Mouse (Mus musculus) heart, postnatal 10 days (tissue): ENCODE measurements around the gene Fam198b. TPM values are rescaled to one million over a fixed set of nuclear protein-coding genes. Genes with fewer than 3 reads are reported as not detected.

Experiments used
- DNase-seq, 2 experiments: peaks; one replicate each; pipeline ENCODE4 v3.0.0; 2021
- intact Hi-C: fragments of 180-260 bp; cut with DNase I; formaldehyde crosslinking; loops from one replicate; pipeline ENCODE4 v1.15.1; 2025
- total RNA-seq, 2 experiments: library from RNA; stranded (reverse); gene quantifications; 2 replicates each; pipeline ENCODE4 v1.2.3; 2021

Fam198b gene
- 10 to 100 TPM; 73.6 to 85.2 TPM for total RNA-seq

DNA sequence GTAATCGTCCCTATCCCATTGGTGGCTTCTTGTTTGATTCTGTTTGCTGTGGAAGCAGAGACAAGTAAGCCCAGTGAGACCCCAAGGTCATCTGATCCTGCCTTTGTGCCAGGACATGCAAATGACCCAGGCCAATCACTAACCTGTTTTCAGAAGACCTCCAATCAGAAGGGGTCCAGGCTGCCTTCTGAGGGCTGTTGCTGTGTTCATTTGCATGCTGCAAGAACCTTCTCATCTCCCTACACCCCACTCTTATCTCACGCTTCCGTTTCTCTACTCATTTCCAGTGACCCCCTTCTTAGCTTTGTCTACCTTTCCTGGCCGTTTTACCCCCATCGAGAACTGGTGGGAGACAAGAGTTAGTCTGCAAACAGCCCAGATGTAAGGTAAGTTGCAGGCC lies at the start of gene Fam198b:
Fam198b (plus strand) TSS at position 229 of the 400 bp plus-strand sequence.
- intact Hi-C loops, result loop anchor here (2.0 kb wide), 1 partner anchor 64 kb away; no protein-coding TSS in a partner anchor
- DNase-seq, result peak in 1 of 2 experiments; percentile 20

DNA sequence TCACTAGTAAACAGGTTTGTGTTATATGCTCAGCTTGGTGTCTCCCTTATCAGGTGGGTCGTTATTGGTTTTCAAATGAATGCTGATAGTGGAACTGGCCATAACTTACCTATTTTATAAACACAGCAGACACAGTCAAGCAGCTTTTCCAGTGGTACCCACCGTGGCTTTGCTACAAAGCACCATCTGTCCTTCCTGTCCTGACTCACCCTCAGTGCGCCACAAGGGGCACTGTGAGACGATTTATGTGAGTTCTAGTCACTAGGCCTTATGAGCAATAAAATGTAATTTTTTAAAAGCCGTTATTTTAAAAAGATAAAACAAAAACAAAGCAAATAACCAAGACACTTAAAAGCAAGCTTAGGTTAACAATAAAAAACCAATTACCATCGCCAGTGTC lies 45.6 kb upstream of the Fam198b start:
- intact Hi-C loops, result no loop called here
- DNase-seq, result no peak

DNA sequence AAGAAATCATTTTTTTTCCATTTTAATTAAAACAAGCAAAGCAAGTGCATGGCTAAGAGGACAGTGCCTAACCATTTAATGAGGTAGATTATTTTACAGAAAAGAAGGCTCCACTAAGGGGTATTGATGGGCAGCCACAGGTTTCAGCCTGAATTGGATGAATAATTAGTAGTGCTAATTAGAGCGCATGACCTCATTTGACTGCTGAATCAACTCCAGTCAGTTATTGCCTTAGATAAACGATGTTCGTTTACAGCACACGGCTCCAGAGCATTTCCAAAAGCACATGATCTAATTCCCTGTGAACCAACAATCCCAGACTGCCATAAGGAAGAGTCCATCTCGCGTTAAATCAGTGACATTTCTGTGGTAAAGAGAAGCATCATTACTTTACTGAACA lies 42.9 kb upstream of the Fam198b start:
- intact Hi-C loops, result no loop called here
- DNase-seq, result no peak

DNA sequence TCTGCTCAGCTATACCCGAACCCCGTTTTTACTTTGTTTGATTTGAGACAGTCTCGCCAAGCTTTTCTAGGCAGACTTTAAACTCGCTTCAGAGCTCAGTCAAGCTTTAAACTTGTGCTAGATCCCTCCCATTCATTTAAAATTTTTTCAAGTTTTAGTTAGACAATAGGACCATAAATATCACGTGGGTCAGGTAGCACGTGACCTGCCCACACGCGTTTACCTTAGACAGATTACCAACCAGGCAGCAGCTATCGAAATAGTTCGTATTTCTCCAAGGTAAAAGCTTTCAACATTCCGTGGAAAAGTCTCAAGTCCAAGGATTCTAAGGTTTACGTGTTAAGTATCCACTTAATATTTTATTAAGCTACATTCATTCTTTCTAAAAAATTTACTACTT lies 42.2 kb upstream of the Fam198b start:
- intact Hi-C loops, result no loop called here
- peak; percentile 49 to 68 for DNase-seq

DNA sequence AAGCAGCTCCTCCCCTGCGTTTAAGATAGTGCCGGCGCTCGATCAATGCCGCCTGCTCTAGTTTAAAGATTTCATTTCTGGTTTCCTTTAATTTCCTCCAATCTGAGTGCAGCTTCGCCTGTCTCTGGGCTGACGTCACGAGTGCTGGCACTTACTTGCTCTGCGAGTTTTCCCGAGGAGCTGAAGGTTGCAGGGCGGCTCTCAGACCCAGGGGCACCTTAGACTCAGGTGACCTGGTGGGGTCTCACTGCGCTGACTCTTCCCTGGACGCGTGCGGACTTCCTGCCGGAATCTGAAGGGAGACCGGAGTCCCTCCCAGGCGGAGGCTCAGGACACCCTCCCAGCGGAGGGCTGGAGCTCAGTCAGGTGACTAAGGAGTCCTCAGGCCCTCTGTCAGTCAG lies 41.7 kb upstream of the Fam198b start:
- intact Hi-C loops, result no loop called here
- DNase-seq, result peak; percentile 78 to 81

DNA sequence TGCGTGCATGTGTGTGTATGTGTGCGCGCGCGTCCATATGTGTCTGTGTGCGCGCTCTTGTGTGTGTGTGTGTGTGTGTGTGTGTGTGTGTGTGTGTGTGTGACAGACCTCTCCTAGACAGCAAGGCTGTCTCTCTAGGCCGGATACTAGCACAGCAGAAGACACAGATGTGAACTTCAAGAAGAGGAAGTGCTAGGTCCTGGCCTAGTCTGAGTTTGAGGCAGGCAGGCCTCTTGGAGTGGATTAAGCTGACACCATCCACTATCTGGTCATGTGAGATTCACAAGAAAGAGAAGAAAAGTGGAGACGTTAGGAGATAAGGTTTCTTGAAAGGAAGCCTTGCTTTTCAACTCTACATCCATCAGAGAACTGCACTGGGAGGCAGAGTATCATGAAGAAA lies 40.3 kb upstream of the Fam198b start:
- intact Hi-C loops, result no loop called here
- no peak for DNase-seq

DNA sequence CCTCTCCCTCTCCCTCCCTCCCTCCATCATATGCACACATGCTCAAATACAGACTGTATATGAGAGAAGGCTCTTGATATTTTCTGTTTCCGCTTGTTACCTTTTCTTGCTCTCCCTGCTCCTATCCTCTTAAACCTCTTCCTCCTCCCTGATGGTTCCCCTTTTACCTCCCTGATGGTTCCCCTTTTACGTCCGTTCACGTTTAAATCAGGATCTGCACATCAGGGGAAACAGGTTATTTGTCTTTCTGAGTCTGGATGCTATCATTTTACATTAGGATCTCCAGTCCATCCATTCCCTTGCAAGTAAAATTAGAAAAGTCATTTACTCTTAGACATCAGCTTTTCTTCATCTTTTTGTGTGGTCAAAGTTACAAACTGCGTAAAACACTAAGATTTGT lies 37.7 kb upstream of the Fam198b start:
- intact Hi-C loops, result no loop called here
- no peak for DNase-seq

DNA sequence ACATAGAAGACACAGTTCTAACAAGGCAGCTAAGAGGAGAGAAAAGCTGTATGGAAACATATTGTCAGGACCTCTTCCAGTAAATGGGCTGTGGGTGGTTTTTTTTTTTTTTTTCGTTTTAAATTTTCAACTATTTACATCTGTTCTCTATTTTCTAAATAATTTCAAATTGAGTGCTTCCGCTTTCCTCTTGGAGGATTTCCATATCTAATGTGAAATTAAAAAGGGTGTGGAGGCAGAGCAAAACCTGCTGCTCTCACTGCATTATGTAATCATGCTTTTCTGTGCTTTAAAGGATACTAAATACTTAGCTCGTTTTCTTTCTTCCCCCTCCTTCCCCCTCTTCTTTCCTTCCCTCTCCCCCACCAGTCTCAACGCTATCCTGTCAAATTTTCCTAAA lies 35.5 kb upstream of the Fam198b start:
- intact Hi-C loops, result no loop called here

DNA sequence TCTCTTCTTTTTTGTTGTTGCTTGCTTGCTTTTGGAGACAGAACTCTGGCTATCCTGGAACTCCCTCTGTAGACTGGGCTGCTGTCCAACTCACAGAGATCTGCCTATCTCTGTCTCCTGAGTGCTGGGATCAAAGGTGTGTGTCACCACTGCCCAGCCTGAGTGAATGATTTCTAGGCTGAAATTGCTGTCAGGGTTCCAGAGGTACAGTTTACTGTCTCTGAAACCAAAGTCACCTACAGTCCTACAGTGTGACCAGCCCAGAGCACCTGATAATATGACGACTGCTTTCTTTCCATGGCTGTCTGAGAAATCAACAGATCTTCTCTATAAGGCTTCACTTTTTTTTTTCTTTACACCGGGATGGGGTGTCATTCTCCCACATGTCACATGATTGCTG lies 34.7 kb upstream of the Fam198b start:
- intact Hi-C loops, result loop anchor here (10.0 kb wide), 1 partner anchor 955 kb away; the partner anchor contains the start of gene Gria2
- no peak for DNase-seq

More for the DNA sequence above, 35.5 kb upstream of the Fam198b start:
- no peak for DNase-seq

DNA sequence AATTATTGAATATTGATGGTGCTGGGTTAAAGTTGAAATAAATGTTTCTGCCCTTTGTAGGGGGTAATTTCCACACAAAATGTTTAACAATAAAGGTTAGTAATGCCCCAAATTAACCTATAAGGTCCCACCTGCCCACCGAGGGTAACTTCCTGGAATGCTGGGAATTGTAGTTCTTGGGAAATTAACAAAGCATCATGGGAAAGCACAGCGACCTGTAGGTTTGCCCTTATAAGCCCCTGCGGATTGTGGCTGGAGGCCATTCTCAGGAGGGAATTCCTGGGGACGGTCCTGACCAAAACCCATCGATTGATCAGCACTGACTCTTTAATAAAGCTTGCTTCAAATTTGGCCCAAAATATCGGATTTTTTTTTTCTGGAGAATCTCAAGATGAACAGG lies 33.7 kb upstream of the Fam198b start:
- no peak for DNase-seq
- intact Hi-C loops, result loop anchor here (10.0 kb wide), 1 partner anchor 954 kb away; the partner anchor contains the start of gene Gria2

DNA sequence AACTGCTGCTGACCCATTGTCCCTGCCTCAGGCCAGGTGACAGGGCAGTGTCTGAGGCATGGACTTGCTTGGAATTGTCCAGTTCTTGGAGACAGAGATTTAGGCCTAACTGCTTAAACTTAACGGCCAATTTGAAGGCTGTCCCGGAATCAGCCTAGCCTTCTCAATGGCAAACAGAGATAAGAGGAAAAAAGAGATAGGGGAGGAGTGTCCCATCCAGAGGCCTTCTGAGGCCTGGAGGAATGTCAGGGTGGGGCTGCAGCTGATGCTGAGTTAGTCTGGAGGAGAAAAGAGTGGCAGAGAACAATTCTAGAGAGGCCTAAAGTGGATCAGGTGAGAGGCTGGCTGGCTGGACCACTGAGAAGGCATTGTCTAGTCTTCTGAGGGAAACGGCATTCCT lies 32.2 kb upstream of the Fam198b start:
- DNase-seq, result no peak
- intact Hi-C loops, result loop anchor here (10.0 kb wide), 1 partner anchor 953 kb away; the partner anchor contains the start of gene Gria2

DNA sequence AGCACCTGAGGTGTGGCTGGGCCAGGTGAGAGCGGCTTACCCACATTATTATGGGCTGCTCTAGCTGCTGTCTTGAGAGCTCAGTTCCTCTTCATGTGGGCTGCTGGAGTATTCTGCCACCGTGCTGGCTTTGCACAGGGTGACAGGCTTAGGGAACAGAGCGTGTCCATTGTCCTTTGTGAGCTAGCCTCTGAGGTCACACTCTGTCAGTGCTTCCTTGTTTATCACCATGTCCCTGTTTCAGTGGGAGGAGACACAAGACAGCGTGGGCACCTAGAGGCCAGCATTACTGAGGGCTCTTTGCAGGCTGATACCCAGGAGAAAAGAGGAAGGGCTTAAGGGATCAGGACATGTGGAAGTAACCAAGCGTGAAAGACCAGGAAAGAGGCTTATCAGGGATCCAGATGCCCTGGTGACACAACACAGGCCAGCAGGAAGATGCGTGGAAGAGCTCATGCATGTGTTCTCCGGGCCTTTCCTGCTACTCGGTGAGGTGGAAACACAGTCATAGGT lies 31.6 kb upstream of the Fam198b start, which contains the start of gene Tmem144:
Tmem144 (minus strand) TSS at position 120 of the 513 bp plus-strand sequence.
- no peak for DNase-seq
- intact Hi-C loops, result loop anchor here (10.0 kb wide), 1 partner anchor 952 kb away; the partner anchor contains the start of gene Gria2

DNA sequence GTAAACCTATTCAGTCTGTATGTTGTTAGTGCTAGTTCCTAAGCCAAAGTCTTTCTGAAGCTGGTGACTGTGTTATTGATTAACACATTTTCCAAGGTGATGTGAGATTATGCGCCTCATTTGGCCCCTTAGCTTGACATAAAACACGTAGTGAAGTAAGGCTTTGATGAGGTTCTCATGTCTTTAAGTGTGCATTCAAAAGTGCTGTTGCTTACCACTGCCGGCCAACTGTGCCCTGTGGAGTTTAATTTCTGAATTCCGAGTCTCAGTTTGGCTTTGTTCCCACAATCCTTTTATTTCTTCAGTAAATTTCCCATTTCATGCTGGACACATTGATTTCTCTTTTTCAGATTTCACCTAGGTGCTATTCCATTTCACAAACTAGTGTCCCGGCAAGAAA lies 26.6 kb upstream of the Fam198b start:
- DNase-seq, result no peak
- intact Hi-C loops, result loop anchor here (10.0 kb wide), 1 partner anchor 947 kb away; the partner anchor contains the start of gene Gria2

DNA sequence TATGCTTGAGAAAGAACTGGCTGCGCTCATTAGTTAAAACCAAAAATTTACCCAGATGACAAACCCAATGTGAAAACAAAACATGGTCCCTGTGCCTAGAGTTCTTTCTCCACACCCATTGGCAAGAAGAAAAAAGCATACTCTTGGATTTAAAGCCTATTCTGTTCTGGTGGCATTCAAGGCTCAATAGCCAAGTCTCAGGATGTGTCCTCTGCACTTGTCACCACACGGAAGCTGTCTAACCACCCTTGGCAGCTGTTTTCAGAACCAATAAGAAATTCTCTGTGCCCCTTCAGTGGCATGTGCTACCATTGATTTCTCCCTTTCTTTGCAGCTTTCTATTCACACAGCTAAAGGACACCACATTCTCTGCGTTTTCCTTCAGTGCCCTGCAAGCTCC lies 26.1 kb upstream of the Fam198b start:
- no peak for DNase-seq
- intact Hi-C loops, result loop anchor here (10.0 kb wide), 1 partner anchor 947 kb away; the partner anchor contains the start of gene Gria2

DNA sequence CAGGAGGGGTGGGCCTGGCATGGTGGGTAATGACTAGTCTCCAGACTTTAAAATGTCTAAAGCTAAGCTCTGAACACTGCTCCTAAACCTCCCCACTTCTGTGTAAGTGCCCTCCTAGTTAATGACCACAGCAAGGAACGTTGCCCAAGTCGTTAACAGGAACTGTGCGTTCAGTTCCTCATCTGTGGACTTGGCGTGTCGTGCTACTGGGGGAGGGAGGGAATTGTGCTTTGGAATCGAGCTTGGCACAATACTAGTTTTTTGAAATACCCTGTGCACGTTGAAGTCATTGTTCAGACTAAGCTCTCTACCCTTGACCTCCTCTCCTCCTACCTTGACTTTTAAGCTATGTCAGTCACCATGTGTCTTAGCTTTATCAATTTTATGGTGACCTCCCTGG lies 19.5 kb upstream of the Fam198b start:
- DNase-seq, result no peak
- intact Hi-C loops, result no loop called here

DNA sequence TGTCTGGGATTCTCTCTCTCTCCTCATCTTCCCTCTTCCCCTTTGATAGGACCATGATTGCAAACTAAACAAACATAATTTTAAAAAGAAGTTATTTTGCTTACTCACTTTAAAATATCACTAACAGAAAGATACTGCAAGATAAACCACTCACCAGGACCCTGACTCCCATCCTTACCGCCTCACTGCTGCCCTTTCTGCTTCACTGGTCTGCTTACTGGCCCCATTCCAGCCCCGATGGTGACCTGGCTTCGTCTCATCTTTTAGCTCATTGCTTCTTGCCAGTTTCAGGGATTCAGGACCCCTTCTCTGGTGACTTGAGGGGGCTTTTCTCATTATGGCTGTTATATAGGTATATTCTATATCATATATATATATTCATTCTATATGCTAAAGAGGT lies 18.2 kb upstream of the Fam198b start:
- no peak for DNase-seq
- intact Hi-C loops, result no loop called here

DNA sequence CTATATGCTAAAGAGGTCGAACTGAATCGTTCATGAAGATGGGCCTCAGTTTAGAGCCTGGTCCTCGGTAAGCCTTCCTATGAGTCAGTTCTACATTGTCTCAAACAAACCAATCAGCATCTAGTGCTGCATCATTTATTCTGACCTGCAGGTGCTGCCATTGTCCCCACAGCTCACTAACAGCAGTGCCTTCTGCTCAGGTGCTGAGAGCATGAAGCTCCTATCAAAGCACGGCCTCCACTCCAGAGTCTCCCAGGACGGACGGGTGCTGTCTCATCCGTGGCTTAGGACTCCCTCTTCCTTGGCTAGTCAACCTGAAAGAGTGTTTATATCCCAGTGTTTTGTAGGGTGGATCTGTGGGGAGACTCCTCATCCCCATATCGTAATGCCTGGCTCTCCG lies 17.8 kb upstream of the Fam198b start:
- no peak for DNase-seq
- intact Hi-C loops, result no loop called here

DNA sequence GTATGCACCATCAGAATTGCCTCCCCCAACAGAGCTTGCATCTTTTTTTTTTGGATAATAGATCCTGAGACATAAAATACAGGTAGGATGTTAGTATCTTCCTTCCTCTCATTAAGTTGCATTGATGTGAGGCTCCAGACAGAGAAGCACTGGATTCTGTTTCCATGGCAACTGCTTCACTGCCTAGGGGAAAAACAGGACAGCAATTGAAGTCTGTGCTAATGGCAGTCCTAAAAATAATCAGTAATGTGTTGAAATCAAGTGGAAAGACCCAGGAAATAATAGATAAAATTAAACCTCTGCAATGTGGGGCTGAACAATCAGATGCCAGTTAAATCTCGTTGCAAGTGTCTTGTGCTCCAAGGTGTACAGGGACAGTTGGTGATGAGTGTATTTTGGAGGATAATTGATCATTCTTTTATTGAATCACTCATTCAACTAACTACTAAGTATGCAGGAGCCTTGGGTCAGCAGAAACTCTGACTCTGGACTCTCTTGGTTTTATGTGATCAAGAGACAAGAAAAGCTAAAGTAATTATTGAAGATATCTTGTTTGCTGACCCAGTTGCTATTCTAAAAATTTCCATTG lies 17.1 kb upstream of the Fam198b start:
- DNase-seq, result no peak
- intact Hi-C loops, result no loop called here

DNA sequence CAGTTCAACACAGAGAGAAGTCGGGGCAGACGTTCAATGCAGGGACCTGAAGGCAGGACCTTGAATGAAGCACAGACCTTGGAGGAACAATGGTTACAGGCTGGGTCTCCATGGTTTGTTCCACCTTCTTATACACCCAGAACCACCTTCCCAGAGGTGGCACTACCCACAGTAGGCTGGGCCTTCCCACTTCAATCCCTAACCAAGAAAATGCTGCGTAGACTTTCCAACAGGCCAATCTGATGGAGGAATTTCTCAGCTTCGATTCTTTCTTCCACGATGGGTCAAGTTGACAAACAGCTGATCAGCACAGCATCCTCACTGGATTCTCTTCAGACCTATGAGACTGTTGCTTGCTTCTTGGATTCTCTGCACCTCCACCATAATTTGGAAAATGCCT lies 8.9 kb upstream of the Fam198b start:
- DNase-seq, result no peak
- intact Hi-C loops, result no loop called here

DNA sequence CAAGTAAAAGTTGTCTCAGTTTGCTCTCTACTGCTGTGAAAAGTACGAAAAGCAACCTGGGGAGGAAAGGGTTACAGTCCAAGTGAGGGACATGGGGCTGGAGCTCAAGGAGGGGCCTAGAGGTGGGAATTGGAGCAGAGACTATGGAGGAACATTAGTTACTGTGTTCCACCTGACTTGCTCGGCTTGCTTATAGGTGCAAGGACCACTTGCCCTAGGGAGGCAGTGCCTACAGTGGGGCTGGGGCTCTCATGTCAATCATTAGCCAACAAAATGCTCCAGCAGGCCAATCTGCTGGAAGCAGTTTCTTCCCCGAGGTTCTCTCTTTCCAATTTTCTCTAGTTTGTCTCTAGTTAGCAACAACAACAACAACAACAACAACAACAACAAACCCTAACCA lies 6.0 kb upstream of the Fam198b start:
- no peak for DNase-seq
- intact Hi-C loops, result no loop called here

DNA sequence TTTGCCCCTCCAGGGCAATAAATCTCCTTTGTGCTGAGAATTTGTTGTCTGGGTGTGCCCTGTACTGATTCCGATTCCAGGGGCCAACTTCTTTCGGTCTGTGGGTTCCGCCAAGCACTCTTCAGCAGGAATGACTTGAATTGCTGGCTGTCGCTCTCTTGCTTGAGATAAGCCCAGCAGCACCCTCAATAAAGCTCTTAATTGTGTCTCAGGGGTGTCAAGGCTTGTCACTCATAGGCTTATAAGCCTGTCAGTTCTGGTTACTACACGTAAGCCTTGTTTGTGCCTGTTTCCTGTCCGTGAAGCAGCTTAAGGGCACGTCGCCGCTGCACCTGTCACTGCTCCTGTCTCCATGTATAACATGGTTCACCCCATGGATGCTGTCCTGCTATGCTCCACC lies 5.1 kb upstream of the Fam198b start:
- intact Hi-C loops, result no loop called here
- DNase-seq, result no peak

DNA sequence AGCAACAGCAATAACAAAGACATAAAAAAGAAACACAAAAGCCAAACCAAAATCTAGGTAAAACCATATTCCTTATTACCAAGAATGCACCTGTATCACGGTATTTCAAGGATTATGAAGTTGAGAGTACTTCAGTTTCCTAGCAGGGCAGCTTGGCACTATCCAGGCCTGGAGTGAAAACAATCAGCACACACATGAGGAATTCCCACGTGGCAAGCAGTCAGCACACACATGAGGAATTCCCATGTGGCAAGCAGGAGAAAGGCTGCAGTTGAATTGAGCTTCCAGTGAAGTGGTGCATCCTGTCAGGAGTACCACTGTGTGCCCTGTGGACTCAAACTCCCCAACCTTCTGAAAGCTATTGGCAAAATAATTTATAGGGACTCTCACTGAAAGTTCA lies 2.7 kb upstream of the Fam198b start:
- intact Hi-C loops, result no loop called here
- no peak for DNase-seq
